8 mouse cellular contexts compared by ENCODE assay signal in genomic region chrX:139870938-139871791, GRCm38 (mm10). TPM values are rescaled to one million over a fixed set of nuclear protein-coding genes. Genes with fewer than 3 reads are reported as not detected.
DNase-seq lines count a peak whose midpoint lies in the region; ATAC-seq and TF ChIP-seq lines count a peak whose summit lies in the region.

TSS of gene Morc4 (minus strand) at chrX:139871677.

- H3K27me3 ChIP-seq in embryonic facial prominence, embryonic 12.5 days = peaks cover 13% of the 10 kb centered on the region
- H3K27me3 ChIP-seq in heart, embryonic 11.5 days (ENCODE audit: control insufficient read depth, insufficient read depth, low read length) = no peaks in the 10 kb centered on the region
- peaks cover 37% of the 10 kb centered on the region for H3K27me3 ChIP-seq in kidney, embryonic 15.5 days
- H3K27me3 ChIP-seq in myocyte (ENCODE audit: control insufficient read depth, insufficient read depth, insufficient read length) = no peaks in the 10 kb centered on the region

- peak within 1 kb of the TSS; percentile 51 for H3ac ChIP-seq in myocyte (ENCODE audit: control insufficient read depth, insufficient read length)

- peak within 1 kb of the TSS; percentile 50 for H3K9ac ChIP-seq in embryonic facial prominence, embryonic 12.5 days
- peak within 1 kb of the TSS; percentile 72; the same call in 1 of the 2 replicates for H3K9ac ChIP-seq in heart, embryonic 11.5 days (ENCODE audit: low read depth, low read length)
- H3K9ac ChIP-seq in kidney, embryonic 15.5 days = peak within 1 kb of the TSS; percentile 50

- H3K36me3 ChIP-seq in embryonic facial prominence, embryonic 12.5 days = no peaks in the 10 kb centered on the region
- no peaks in the 10 kb centered on the region for H3K36me3 ChIP-seq in heart, embryonic 11.5 days (ENCODE audit: control insufficient read depth, insufficient read depth, low read length)
- no peaks in the 10 kb centered on the region for H3K36me3 ChIP-seq in kidney, embryonic 15.5 days
- H3K36me3 ChIP-seq in myocyte (ENCODE audit: control insufficient read depth, insufficient read depth) = no peaks in the 10 kb centered on the region

- peak within 1 kb of the TSS; percentile 55 for H3K4me3 ChIP-seq in embryonic facial prominence, embryonic 12.5 days
- H3K4me3 ChIP-seq in heart, embryonic 11.5 days (ENCODE audit: low read depth, low read length) = peak within 1 kb of the TSS; percentile 61
- peak within 1 kb of the TSS; percentile 60 for H3K4me3 ChIP-seq in kidney, embryonic 15.5 days (replicated peaks)
- H3K4me3 ChIP-seq in myocyte = peak within 1 kb of the TSS; percentile 24

- 29% methylated on average over 53 of the region's 87 CpGs for WGBS in embryonic facial prominence, embryonic 12.5 days
- WGBS in heart, embryonic 11.5 days (ENCODE audit: insufficient replicate concordance) = 20% methylated on average over 74 of the region's 87 CpGs
- WGBS in kidney, embryonic 15.5 days = 15% methylated on average over 61 of the region's 87 CpGs

- H3K4me1 ChIP-seq in embryonic facial prominence, embryonic 12.5 days = no peaks in the 10 kb centered on the region
- H3K4me1 ChIP-seq in heart, embryonic 11.5 days (ENCODE audit: control insufficient read depth, insufficient read depth, low read length) = no peaks in the 10 kb centered on the region
- 0 out of 2 replicates have a peak, but pooled peaks cover 2% of the 10 kb centered on the region for H3K4me1 ChIP-seq in kidney, embryonic 15.5 days

- no peaks in the 10 kb centered on the region for H3K79me2 ChIP-seq in myocyte (ENCODE audit: control insufficient read depth, insufficient read depth)

- no peak within 1 kb of the TSS for H3K27ac ChIP-seq in embryonic facial prominence, embryonic 12.5 days
- H3K27ac ChIP-seq in heart, embryonic 11.5 days (ENCODE audit: low read depth, low read length) = no peak within 1 kb of the TSS
- no peak within 1 kb of the TSS for H3K27ac ChIP-seq in kidney, embryonic 15.5 days

- peak within 1 kb of the TSS; percentile 63 for H3K4me2 ChIP-seq in embryonic facial prominence, embryonic 12.5 days (replicated peaks)
- peak within 1 kb of the TSS; percentile 73 for H3K4me2 ChIP-seq in heart, embryonic 11.5 days
- H3K4me2 ChIP-seq in kidney, embryonic 15.5 days = peak within 1 kb of the TSS; percentile 82
- H3K4me2 ChIP-seq in myocyte (ENCODE audit: low read depth) = peak within 1 kb of the TSS; percentile 52

- TF ChIP-seq POLR2A in myocyte (IDR thresholded peaks at IDR 0.05; ENCODE audit: insufficient read length, low read depth) = peak; percentile 45

- no peaks in the 10 kb centered on the region for H3K9me3 ChIP-seq in embryonic facial prominence, embryonic 12.5 days
- H3K9me3 ChIP-seq in heart, embryonic 11.5 days (replicated peaks; ENCODE audit: control insufficient read depth, low read length) = no peaks in the 10 kb centered on the region
- H3K9me3 ChIP-seq in kidney, embryonic 15.5 days (replicated peaks) = no peaks in the 10 kb centered on the region

- peak; percentile 84 for DNase-seq in 3134 (ENCODE audit: extremely low read depth, insufficient read length, low spot score)
- peak; percentile 70 for DNase-seq in adrenal gland, postnatal 14 days
- peak; percentile 61 for DNase-seq in liver
- peak; percentile 18 for DNase-seq in thymus, postnatal 4 days

- ATAC-seq in embryonic facial prominence, embryonic 12.5 days (ENCODE audit: insufficient number of reproducible peaks, insufficient read depth, low FRiP score, low TSS enrichment) = peak; percentile 84
- peak; percentile 84 for ATAC-seq in heart, embryonic 11.5 days (replicated peaks; ENCODE audit: insufficient number of reproducible peaks, low FRiP score, low TSS enrichment)
- ATAC-seq in kidney, embryonic 15.5 days (replicated peaks; ENCODE audit: low FRiP score) = peak; percentile 96

TF ChIP-seq in myocyte, 11 proteins besides CTCF, POLR2A, EP300 and RAD21:
- TF ChIP-seq MYOG (IDR thresholded peaks at IDR 0.05; ENCODE audit: control insufficient read depth in 1 of 3, insufficient read depth in 1 of 3, insufficient read length in 2 of 3, low read depth in 2 of 3) (peak; percentile 5 to 92 (median 85)), TCF3 (IDR thresholded peaks at IDR 0.05; ENCODE audit: insufficient read length, low read depth) (peak; percentile 48), MYOD1 (IDR thresholded peaks at IDR 0.05; ENCODE audit: control insufficient read depth in 1 of 3, insufficient read length in 2 of 3, low read depth in 2 of 3) (peak in 2 of 3 experiments; percentile 78 to 96), USF1 (IDR thresholded peaks at IDR 0.05; ENCODE audit: low read depth) (no peak), CEBPB (IDR thresholded peaks at IDR 0.05; ENCODE audit: insufficient read depth, poor library complexity, severe bottlenecking) (no peak)

RNA-seq across cellular contexts. Expression of gene Morc4, which starts in this region (rescaled TPM):
- 5.9 and 9.2 TPM in 2 replicates for total RNA-seq in adrenal gland, postnatal 14 days (2021)
- 12.8 and 14.2 TPM in 2 replicates for polyA plus RNA-seq in embryonic facial prominence, embryonic 12.5 days (2016; fragmentation: Nextera tagmentation; extraction: Ambion mirVana)
- 10.2 and 10.3 TPM in 2 replicates for polyA plus RNA-seq in heart, embryonic 11.5 days (2014; fragmentation: Nextera tagmentation; extraction: Ambion mirVana)
- 12.7 and 13.8 TPM in 2 replicates for polyA plus RNA-seq in kidney, embryonic 15.5 days (2015; fragmentation: Nextera tagmentation; extraction: Ambion mirVana)
- polyA plus RNA-seq in myocyte (2012; fragmentation: generic; extraction: Trizol) = 9.6 TPM

Comparison
In these comparisons a context has a peak if more than half of its experiments do, and no peak if none do; other contexts are left out.
1. DNase-seq: peak in every context shown above with its lines; median percentile 84 in 3134; 70 in adrenal gland, postnatal 14 days; 61 in liver; 18 in thymus, postnatal 4 days.